Mouse (Mus musculus): Measurements from ENCODE around the gene Dnajc8. TPM values are rescaled to one million over a fixed set of nuclear protein-coding genes. Genes with fewer than 3 reads are reported as not detected.

The Dnajc8 gene
- 25.4 and 34.4 TPM in 2 replicates for polyA plus RNA-seq (2012; rRNA removed; ENCODE audit: low replicate concordance)

GRCm38 (mm10) chr4:132535406-132536121 lies at the start of gene Dnajc8:
Gene Dnajc8 (plus strand): TSS chr4:132535550.

GRCm38 (mm10) chr4:132510352-132510798 lies 25.0 kb upstream of the Dnajc8 start, which contains the start of gene Sesn2:
Gene Sesn2 (minus strand): TSS chr4:132510501.

GRCm38 (mm10) chr4:132532981-132533916 lies 2.1 kb upstream of the Dnajc8 start, which contains the start of gene Atpif1:
Gene Atpif1 (minus strand): TSS chr4:132533659.

GRCm38 (mm10) chr4:132563965-132564364 lies 28.6 kb downstream of the Dnajc8 start, which contains the start of gene Ptafr:
Gene Ptafr (plus strand): TSS chr4:132564067.

Other genes starting within 250 kb of the Dnajc8 start
- 4.5 and 4.6 TPM in 2 replicates for gene Rab42, start 232.2 kb upstream of the Dnajc8 start, polyA plus RNA-seq (2012; rRNA removed; ENCODE audit: low replicate concordance)
- gene Trnau1ap, start 206.0 kb upstream of the Dnajc8 start, polyA plus RNA-seq (2012; rRNA removed; ENCODE audit: low replicate concordance): 18.4 and 32.3 TPM in 2 replicates
- gene Rcc1, start 181.9 kb upstream of the Dnajc8 start, polyA plus RNA-seq (2012; rRNA removed; ENCODE audit: low replicate concordance): 7.4 and 23.3 TPM in 2 replicates
- 7.3 and 10.0 TPM in 2 replicates for gene Phactr4, start 113.1 kb upstream of the Dnajc8 start, polyA plus RNA-seq (2012; rRNA removed; ENCODE audit: low replicate concordance)
- gene Med18, start 71.6 kb upstream of the Dnajc8 start, polyA plus RNA-seq (2012; rRNA removed; ENCODE audit: low replicate concordance): 3.6 and 4.6 TPM in 2 replicates
- gene Sesn2, start 25.0 kb upstream of the Dnajc8 start, polyA plus RNA-seq (2012; rRNA removed; ENCODE audit: low replicate concordance): 10.7 and 29.6 TPM in 2 replicates
- 40.2 and 97.8 TPM in 2 replicates for gene Atpif1, start 1.9 kb upstream of the Dnajc8 start, polyA plus RNA-seq (2012; rRNA removed; ENCODE audit: low replicate concordance)
- 19.0 and 23.0 TPM in 2 replicates for gene Ptafr, start 28.5 kb downstream of the Dnajc8 start, polyA plus RNA-seq (2012; rRNA removed; ENCODE audit: low replicate concordance)
- gene Eya3, start 103.4 kb downstream of the Dnajc8 start, polyA plus RNA-seq (2012; rRNA removed; ENCODE audit: low replicate concordance): 25.0 and 26.4 TPM in 2 replicates
- 17.6 and 18.8 TPM in 2 replicates for gene Xkr8, start 197.0 kb downstream of the Dnajc8 start, polyA plus RNA-seq (2012; rRNA removed; ENCODE audit: low replicate concordance)
- 5.0 and 6.0 TPM in 2 replicates for gene Smpdl3b, start 221.7 kb downstream of the Dnajc8 start, polyA plus RNA-seq (2012; rRNA removed; ENCODE audit: low replicate concordance)
- 13.3 and 24.5 TPM in 2 replicates for gene Rpa2, start 232.8 kb downstream of the Dnajc8 start, polyA plus RNA-seq (2012; rRNA removed; ENCODE audit: low replicate concordance)

All from subcutaneous adipose tissue, adult 2 months (tissue).